Mouse (Mus musculus): Measurements from ENCODE around the gene Dmpk. TPM values are rescaled to one million over a fixed set of nuclear protein-coding genes. Genes with fewer than 3 reads are reported as not detected.

Dmpk gene
- polyA plus RNA-seq, 1 experiment from 2014 or later, result 13.7 TPM

DNA sequence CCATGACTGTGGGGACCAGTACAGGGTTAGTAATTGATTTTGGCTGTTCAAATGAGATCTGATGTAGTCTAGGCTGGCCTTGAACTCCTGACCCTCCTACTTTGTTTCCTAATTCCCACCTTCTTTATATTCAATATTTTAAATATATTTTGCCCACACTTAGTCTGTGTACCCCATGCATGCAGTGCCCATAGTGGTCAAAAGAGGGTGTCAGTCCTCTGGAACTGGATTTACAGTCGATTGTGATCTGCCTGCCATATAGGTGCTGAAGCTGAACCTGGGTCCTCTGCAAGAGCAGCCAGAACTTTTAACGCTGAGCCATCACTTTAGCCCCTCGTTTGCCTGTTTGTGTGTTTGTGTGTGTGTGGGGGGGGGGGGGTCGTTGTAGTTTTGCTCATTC lies 47.0 kb downstream of the Dmpk start:
- Histone ChIP-seq H3K27ac (peak overlapping the region; percentile 84), H3K4me1 (peaks cover 14% of the 10 kb centered on the region), H3K9me3 (no peaks in the 10 kb centered on the region), H3K36me3 (peaks cover 17% of the 10 kb centered on the region), H3K9ac (peak overlapping the region; percentile 56; the same call in 1 of the 2 replicates), H3K27me3 (replicated peaks) (no peaks in the 10 kb centered on the region), H3K4me3 (peak overlapping the region; percentile 35; the same call in 1 of the 2 replicates), H3K4me2 (replicated peaks) (peak overlapping the region; percentile 65)
- ATAC-seq (ENCODE audit: low FRiP score, low read depth), result no peak
- 36% methylated on average over 4 of the region's 4 CpGs for WGBS

DNA sequence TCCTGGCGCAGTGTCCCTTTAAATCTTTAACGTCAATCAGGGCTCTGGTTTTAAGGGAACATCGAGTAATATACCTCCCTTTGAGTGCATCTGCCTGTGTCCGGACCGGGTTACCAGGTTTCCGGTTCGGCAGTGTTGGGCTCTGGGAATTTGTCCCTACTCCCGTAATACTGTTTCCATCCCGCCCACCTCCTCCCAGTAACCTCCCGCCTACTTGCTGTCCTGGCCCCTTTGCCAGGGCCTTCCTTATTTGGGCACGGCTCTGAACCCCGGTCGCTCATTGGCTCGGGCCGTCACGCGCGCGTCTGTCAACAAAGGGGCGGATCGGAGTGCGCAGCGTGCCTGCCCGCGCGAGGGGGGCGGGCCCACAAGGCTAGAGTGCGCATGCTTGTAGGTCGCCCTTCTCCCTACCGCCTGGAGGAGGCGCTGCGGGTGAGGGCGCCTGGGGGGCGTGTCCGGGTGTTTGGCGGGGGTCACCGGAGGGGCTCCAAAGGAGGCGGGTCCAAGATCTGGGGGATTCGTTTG lies 47.7 kb downstream of the Dmpk start:
- peaks cover 14% of the 10 kb centered on the region for H3K4me1 ChIP-seq
- peak overlapping the region; percentile 84 for H3K27ac ChIP-seq
- peak overlapping the region; percentile 56 for H3K9ac ChIP-seq
- H3K9me3 ChIP-seq, result no peaks in the 10 kb centered on the region
- WGBS, result under 1% methylated on average over 39 of the region's 39 CpGs
- H3K4me3 ChIP-seq, result peak overlapping the region; percentile 35
- peak overlapping the region; percentile 65 for H3K4me2 ChIP-seq (replicated peaks)
- peaks cover 24% of the 10 kb centered on the region for H3K36me3 ChIP-seq
- H3K27me3 ChIP-seq (replicated peaks), result no peaks in the 10 kb centered on the region
- peak; percentile 98 for ATAC-seq (ENCODE audit: low FRiP score, low read depth)

DNA sequence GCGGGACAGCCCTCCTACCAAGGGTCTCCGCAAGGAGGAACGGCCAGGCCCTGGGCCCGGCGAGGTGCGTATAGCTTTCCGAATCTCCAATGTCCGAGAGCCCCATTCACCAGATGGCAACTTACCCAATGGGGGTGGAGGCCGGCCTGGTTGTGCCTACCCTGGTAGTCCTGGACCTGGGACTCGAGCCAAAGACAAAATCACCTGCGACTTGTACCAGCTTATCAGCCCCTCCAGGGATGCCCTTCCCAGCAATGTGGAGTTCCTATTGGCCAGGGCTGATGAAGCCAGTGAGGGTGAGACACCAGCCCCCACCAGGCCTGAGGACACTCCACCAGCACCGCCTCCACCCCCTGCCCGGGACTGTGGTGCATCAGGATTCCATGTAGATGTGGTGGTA lies 52.5 kb downstream of the Dmpk start:
- Histone ChIP-seq H3K27me3 (replicated peaks) (no peaks in the 10 kb centered on the region), H3K9me3 (no peaks in the 10 kb centered on the region), H3K4me1 (peaks cover 6% of the 10 kb centered on the region), H3K36me3 (peaks cover 65% of the 10 kb centered on the region), H3K9ac (no peak overlapping the region), H3K4me2 (replicated peaks) (no peak overlapping the region), H3K27ac (no peak overlapping the region), H3K4me3 (no peak overlapping the region)
- 98% methylated on average over 13 of the region's 13 CpGs for WGBS
- ATAC-seq (ENCODE audit: low FRiP score, low read depth), result no peak

DNA sequence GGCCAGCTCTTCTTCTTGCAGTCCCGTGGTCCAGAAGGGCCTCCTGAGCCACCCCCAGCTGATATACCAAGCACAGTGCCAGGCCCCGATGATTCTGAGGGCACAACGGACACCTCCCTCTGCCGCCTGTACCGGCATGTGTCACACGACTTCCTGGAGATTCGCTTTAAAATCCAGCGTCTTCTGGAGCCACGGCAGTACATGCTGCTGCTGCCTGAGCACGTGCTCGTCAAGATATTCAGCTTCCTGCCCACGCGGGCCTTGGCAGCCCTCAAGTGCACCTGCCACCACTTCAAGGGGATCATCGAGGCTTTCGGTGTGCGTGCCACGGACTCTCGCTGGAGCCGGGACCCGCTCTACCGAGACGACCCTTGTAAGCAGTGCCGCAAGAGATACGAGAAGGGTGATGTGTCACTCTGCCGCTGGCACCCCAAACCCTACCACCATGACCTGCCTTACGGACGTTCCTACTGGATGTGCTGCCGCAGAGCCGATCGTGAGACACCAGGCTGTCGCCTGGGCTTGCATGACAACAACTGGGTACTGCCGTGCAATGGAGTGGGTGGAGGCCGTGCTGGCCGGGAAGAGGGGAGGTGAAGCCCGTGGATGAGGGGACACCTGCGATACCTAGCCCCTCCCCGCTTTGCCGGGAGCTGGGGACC lies 53.2 kb downstream of the Dmpk start:
- ATAC-seq (ENCODE audit: low FRiP score, low read depth), result no peak
- H3K4me2 ChIP-seq (replicated peaks), result no peak overlapping the region
- H3K27me3 ChIP-seq (replicated peaks), result no peaks in the 10 kb centered on the region
- H3K27ac ChIP-seq, result no peak overlapping the region
- 94% methylated on average over 38 of the region's 38 CpGs for WGBS
- H3K9me3 ChIP-seq, result no peaks in the 10 kb centered on the region
- peaks cover 68% of the 10 kb centered on the region for H3K36me3 ChIP-seq
- H3K9ac ChIP-seq, result no peak overlapping the region
- no peak overlapping the region for H3K4me3 ChIP-seq
- H3K4me1 ChIP-seq, result peaks cover 3% of the 10 kb centered on the region

DNA sequence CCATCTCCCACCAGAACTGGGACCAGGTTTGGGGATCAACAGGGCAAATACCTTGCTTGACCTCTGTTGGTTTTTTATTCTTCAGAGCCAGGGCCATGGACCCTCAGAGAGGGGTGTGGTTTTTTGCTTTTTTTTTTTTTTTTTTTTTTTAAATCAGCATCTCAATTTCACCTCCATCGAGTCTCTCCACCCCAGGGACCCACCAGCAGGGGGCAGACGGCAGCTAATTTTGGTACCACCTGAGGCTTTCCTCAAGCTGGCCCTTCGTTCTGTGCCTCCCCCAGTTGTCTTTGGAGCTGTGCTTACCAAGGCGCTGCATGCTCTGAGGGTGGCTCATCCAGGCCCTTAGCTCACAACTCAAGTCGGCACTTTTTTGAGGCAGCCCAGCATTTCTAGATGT lies 53.7 kb downstream of the Dmpk start:
- peaks cover 68% of the 10 kb centered on the region for H3K36me3 ChIP-seq
- H3K4me1 ChIP-seq, result no peaks in the 10 kb centered on the region
- H3K27me3 ChIP-seq (replicated peaks), result no peaks in the 10 kb centered on the region
- no peak overlapping the region for H3K4me2 ChIP-seq (replicated peaks)
- H3K9me3 ChIP-seq, result no peaks in the 10 kb centered on the region
- WGBS, result 61% methylated on average over 5 of the region's 5 CpGs
- no peak overlapping the region for H3K4me3 ChIP-seq
- no peak for ATAC-seq (ENCODE audit: low FRiP score, low read depth)
- H3K27ac ChIP-seq, result no peak overlapping the region
- no peak overlapping the region for H3K9ac ChIP-seq

Small RNA genes within 50 kb of the gene (microRNA-seq; reads per million reads assigned to microRNA genes)
- not detected for gene Mir3100

Other genes with a start within 250 kb of the Dmpk start
- 0.10 and 0.34 TPM in 2 replicates for gene Mill2, start 243.9 kb upstream of the Dmpk start, polyA plus RNA-seq (2016; fragmentation: Nextera tagmentation; extraction: Ambion mirVana)
- gene Pglyrp1, start 212.5 kb upstream of the Dmpk start, polyA plus RNA-seq (2016; fragmentation: Nextera tagmentation; extraction: Ambion mirVana), result 3.9 and 4.7 TPM in 2 replicates
- gene Ccdc61, start 173.4 kb upstream of the Dmpk start, polyA plus RNA-seq (2016; fragmentation: Nextera tagmentation; extraction: Ambion mirVana), result 32.9 and 34.0 TPM in 2 replicates
- gene Nova2, start 158.0 kb upstream of the Dmpk start, polyA plus RNA-seq (2016; fragmentation: Nextera tagmentation; extraction: Ambion mirVana), result 12.1 and 12.6 TPM in 2 replicates
- gene Nanos2, start 96.4 kb upstream of the Dmpk start, polyA plus RNA-seq (2016; fragmentation: Nextera tagmentation; extraction: Ambion mirVana), result 0.24 and 0.72 TPM in 2 replicates
- gene Mypop, start 92.6 kb upstream of the Dmpk start, polyA plus RNA-seq (2016; fragmentation: Nextera tagmentation; extraction: Ambion mirVana), result 6.1 and 7.0 TPM in 2 replicates
- gene Irf2bp1, start 79.8 kb upstream of the Dmpk start, polyA plus RNA-seq (2016; fragmentation: Nextera tagmentation; extraction: Ambion mirVana), result 41.6 and 45.2 TPM in 2 replicates
- 0.09 and 0.19 TPM in 2 replicates for gene Foxa3, start 60.3 kb upstream of the Dmpk start, polyA plus RNA-seq (2016; fragmentation: Nextera tagmentation; extraction: Ambion mirVana)
- gene Sympk, start 59.5 kb upstream of the Dmpk start, polyA plus RNA-seq (2016; fragmentation: Nextera tagmentation; extraction: Ambion mirVana), result 46.9 and 47.3 TPM in 2 replicates
- not detected in 2 replicates for gene Rsph6a, start 29.2 kb upstream of the Dmpk start, polyA plus RNA-seq (2016; fragmentation: Nextera tagmentation; extraction: Ambion mirVana)
- gene Dmwd, start 7.6 kb upstream of the Dmpk start, polyA plus RNA-seq (2016; fragmentation: Nextera tagmentation; extraction: Ambion mirVana), result 29.6 and 30.7 TPM in 2 replicates
- gene Six5, start 10.7 kb downstream of the Dmpk start, polyA plus RNA-seq (2016; fragmentation: Nextera tagmentation; extraction: Ambion mirVana), result 4.5 and 5.2 TPM in 2 replicates
- 1.0 and 1.1 TPM in 2 replicates for gene Gm4969, start 34.5 kb downstream of the Dmpk start, polyA plus RNA-seq (2016; fragmentation: Nextera tagmentation; extraction: Ambion mirVana)
- 18.3 and 19.9 TPM in 2 replicates for gene Fbxo46, start 36.0 kb downstream of the Dmpk start, polyA plus RNA-seq (2016; fragmentation: Nextera tagmentation; extraction: Ambion mirVana)
- 19.5 and 20.9 TPM in 2 replicates for gene Qpctl, start 65.4 kb downstream of the Dmpk start, polyA plus RNA-seq (2016; fragmentation: Nextera tagmentation; extraction: Ambion mirVana)
- gene Snrpd2, start 65.9 kb downstream of the Dmpk start, polyA plus RNA-seq (2016; fragmentation: Nextera tagmentation; extraction: Ambion mirVana), result 124 and 133 TPM in 2 replicates
- gene Gipr, start 82.3 kb downstream of the Dmpk start, polyA plus RNA-seq (2016; fragmentation: Nextera tagmentation; extraction: Ambion mirVana), result 1.1 and 1.8 TPM in 2 replicates
- 5.1 and 6.6 TPM in 2 replicates for gene Eml2, start 92.6 kb downstream of the Dmpk start, polyA plus RNA-seq (2016; fragmentation: Nextera tagmentation; extraction: Ambion mirVana)
- 1.9 and 2.3 TPM in 2 replicates for gene Gpr4, start 128.7 kb downstream of the Dmpk start, polyA plus RNA-seq (2016; fragmentation: Nextera tagmentation; extraction: Ambion mirVana)
- gene Opa3, start 144.5 kb downstream of the Dmpk start, polyA plus RNA-seq (2016; fragmentation: Nextera tagmentation; extraction: Ambion mirVana), result 42.1 and 43.9 TPM in 2 replicates
- 53.4 and 56.3 TPM in 2 replicates for gene Vasp, start 188.0 kb downstream of the Dmpk start, polyA plus RNA-seq (2016; fragmentation: Nextera tagmentation; extraction: Ambion mirVana)
- 0.20 TPM in 1 of 2 replicates, not detected in the other for gene Ppm1n, start 196.2 kb downstream of the Dmpk start, polyA plus RNA-seq (2016; fragmentation: Nextera tagmentation; extraction: Ambion mirVana)
- gene Rtn2, start 198.8 kb downstream of the Dmpk start, polyA plus RNA-seq (2016; fragmentation: Nextera tagmentation; extraction: Ambion mirVana), result 91.1 and 99.1 TPM in 2 replicates
- 0.08 TPM in 1 of 2 replicates, not detected in the other for gene Fosb, start 226.2 kb downstream of the Dmpk start, polyA plus RNA-seq (2016; fragmentation: Nextera tagmentation; extraction: Ambion mirVana)

All from neural tube, embryonic 12.5 days (tissue).